Mouse (Mus musculus) E14TG2a.4 (cell line): ENCODE data around the gene Eps15.

Experiments used
- CTCF ChIP-seq: conservative IDR thresholded peaks from 2 replicates; pipeline ENCODE4 v1.5.1; 2014; ENCODE audit warnings: low read length
- NANOG ChIP-seq: IDR thresholded peaks from 2 replicates; pipeline ENCODE4 v1.6.1; 2014; ENCODE audit warnings: borderline replicate concordance, low read length, mixed read lengths
- POU5F1 ChIP-seq: IDR thresholded peaks from 2 replicates; pipeline ENCODE4 v1.6.1; 2014; ENCODE audit warnings: low read length, borderline replicate concordance

- TF ChIP-seq CTCF (no peak), POU5F1 (no peak), NANOG (no peak)
Measured at GRCm38 (mm10) chr4:109279689-109280458, at the start of gene Eps15.
